Mouse (Mus musculus) olfactory bulb, adult 2 months (tissue): ENCODE measurements around the gene Lhfpl3.

Source experiments
- CTCF ChIP-seq: fragments of 200-500 bp; IDR thresholded peaks from 2 replicates; pipeline ENCODE4 v1.5.1; 2012; ENCODE audit warnings: low read depth, mild to moderate bottlenecking, low read length, moderate library complexity; ENCODE audit not compliant: insufficient read depth
- POLR2A ChIP-seq: fragments of 200-500 bp; IDR thresholded peaks from 2 replicates; pipeline ENCODE4 v1.6.1; 2012; ENCODE audit warnings: mild to moderate bottlenecking, low read depth, low read length, moderate library complexity; ENCODE audit not compliant: insufficient read depth

DNA sequence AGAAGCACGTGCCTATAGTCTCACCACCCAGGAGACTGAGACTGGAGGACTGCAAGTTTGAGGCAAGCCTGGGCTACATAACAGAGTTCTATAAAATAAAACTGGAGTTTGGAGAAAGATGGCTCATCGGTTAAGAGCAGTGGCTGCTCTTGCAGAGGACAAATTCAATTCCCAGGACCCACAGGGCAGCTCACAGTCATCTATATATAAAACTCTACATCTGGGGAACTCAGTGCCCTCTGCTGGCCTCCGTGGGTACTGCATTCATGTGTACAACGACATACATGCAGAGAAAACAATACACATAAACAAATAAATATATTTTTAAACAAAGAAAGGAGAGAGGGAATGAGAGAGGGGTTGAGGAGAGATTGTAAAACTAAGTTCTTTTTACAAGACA, 501.1 kb downstream of the Lhfpl3 start:
- no peak for TF ChIP-seq CTCF
- TF ChIP-seq POLR2A: no peak
